Mouse (Mus musculus) forebrain, embryonic 14.5 days (tissue): ENCODE measurements around the gene Psap. TPM values are rescaled to one million over a fixed set of nuclear protein-coding genes. Genes with fewer than 3 reads are reported as not detected.
"Not testable (repeated sequence)": the region's sequence is repeated elsewhere in the genome, so short reads cannot be mapped to it uniquely, and the experiment has no call there.

Experiments
- ATAC-seq: fragments of 200-750 bp; cut with Nextera tagmentation; 2 replicates; pipeline ENCODE4 v1.8.0; 2017; ENCODE audit warnings: mild to moderate bottlenecking, moderate library complexity
- DNase-seq: peaks from one replicate; pipeline ENCODE4 v3.0.0-alpha.2; 2015; ENCODE audit warnings: low spot score
- H3K27ac ChIP-seq: fragments of 300-500 bp; sonication (generic); 2 replicates; pipeline ENCODE4 v1.5.1; 2014; ENCODE audit warnings: low read depth, mild to moderate bottlenecking, control low read depth, low read length, moderate library complexity
- H3K27me3 ChIP-seq: fragments of 300-500 bp; sonication (generic); replicated peaks from 2 replicates; pipeline ENCODE4 v1.6.1; 2014; ENCODE audit warnings: low read length, control low read depth, mixed read lengths; ENCODE audit not compliant: control insufficient read depth, insufficient read depth
- H3K36me3 ChIP-seq: fragments of 300-500 bp; sonication (generic); 2 replicates; pipeline ENCODE4 v1.6.1; 2014; ENCODE audit warnings: low read length, control low read depth; ENCODE audit not compliant: control insufficient read depth, insufficient read depth
- H3K4me1 ChIP-seq: fragments of 300-500 bp; sonication (generic); 2 replicates; pipeline ENCODE4 v1.6.1; 2014; ENCODE audit warnings: antibody characterized with exemption, low read length, control low read depth; ENCODE audit not compliant: control insufficient read depth, insufficient read depth
- H3K4me2 ChIP-seq: fragments of 300-500 bp; sonication (generic); 2 replicates; pipeline ENCODE4 v1.6.1; 2014; ENCODE audit warnings: mild to moderate bottlenecking, control low read depth, low read length
- H3K4me3 ChIP-seq: fragments of 300-500 bp; sonication (generic); 2 replicates; pipeline ENCODE4 v1.5.1; 2014; ENCODE audit warnings: low read depth, low read length, control low read depth
- H3K9ac ChIP-seq: fragments of 300-500 bp; sonication (generic); 2 replicates; pipeline ENCODE4 v1.6.1; 2014; ENCODE audit warnings: mild to moderate bottlenecking, low read length, control low read depth, moderate library complexity
- H3K9me3 ChIP-seq: fragments of 300-500 bp; sonication (generic); replicated peaks from 2 replicates; pipeline ENCODE4 v1.6.1; 2016; ENCODE audit warnings: low read length, control low read depth, mixed read lengths; ENCODE audit not compliant: control insufficient read depth
- WGBS: fragments of 180-500 bp; shearing (Covaris S2); extraction: QIAGEN DNeasy Blood & Tissue Kit; methylation state at CpG from one replicate; pipeline ENCODE4 v1.1.7; 2014; 5-methylcytosine and 5-hydroxymethylcytosine counted together
- polyA plus RNA-seq: library from polyadenylated mRNA; unstranded; fragments of >200 nt; fragmentation: Nextera tagmentation; extraction: Ambion mirVana; gene quantifications from 2 replicates; pipeline ENCODE4 v1.2.1, GENCODE M21; 2014

The Psap gene
- polyA plus RNA-seq, 1 experiment from 2014 or later, result 164 TPM

DNA sequence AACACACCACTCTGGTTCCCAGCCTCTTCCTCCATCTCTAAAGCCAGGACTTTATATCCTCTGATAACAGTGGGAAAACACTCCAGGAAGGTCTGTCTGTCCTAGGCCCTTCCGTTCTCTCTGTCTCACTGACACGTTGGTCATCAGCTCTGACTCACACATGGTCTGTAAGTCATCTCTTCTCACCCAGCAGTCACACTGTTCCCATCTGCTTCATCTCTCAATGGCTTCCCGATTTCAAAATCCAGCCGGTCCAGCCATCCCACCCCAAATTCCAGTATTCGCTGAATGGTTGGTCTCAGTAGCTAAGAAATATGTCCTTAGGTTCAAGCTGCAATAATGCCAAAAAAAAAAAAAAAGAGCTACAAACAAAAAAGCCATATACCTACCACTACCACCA, 33.5 kb upstream of the Psap start:
- WGBS, result 92% methylated on average over 5 of the region's 5 CpGs
- Histone ChIP-seq H3K4me1 (no peaks in the 10 kb centered on the region), H3K4me2 (no peak overlapping the region), H3K4me3 (no peak overlapping the region), H3K36me3 (no peaks in the 10 kb centered on the region), H3K27ac (no peak overlapping the region), H3K9me3 (no peaks in the 10 kb centered on the region), H3K27me3 (no peaks in the 10 kb centered on the region), H3K9ac (no peak overlapping the region)
- DNase-seq, result no peak
- no peak for ATAC-seq

DNA sequence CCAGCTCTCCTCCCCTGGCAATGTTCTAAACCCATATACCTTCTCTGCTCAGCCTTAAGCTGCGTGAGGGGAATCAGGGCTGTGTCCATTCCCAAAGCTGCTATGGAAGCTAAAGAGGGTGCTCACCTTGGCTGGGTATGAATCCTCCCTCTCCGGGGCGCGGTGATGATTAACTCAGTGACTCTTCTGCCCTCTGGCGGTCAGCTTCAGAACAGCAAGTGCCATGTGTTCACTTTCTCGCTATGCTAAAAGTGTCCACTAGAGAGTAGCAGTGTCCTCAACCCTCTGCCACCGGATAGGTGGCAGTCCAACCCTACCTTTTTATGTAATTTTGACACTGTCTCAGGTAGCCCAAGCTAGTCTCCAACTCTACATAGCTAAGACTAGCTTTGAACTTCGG, 32.4 kb upstream of the Psap start:
- peak; percentile 73 for ATAC-seq
- WGBS, result 4% methylated on average over 8 of the region's 8 CpGs
- Histone ChIP-seq H3K4me1 (no peaks in the 10 kb centered on the region), H3K36me3 (no peaks in the 10 kb centered on the region), H3K4me2 (no peak overlapping the region), H3K27me3 (no peaks in the 10 kb centered on the region), H3K27ac (no peak overlapping the region), H3K4me3 (no peak overlapping the region), H3K9me3 (no peaks in the 10 kb centered on the region), H3K9ac (no peak overlapping the region)
- peak; percentile 95 for DNase-seq

DNA sequence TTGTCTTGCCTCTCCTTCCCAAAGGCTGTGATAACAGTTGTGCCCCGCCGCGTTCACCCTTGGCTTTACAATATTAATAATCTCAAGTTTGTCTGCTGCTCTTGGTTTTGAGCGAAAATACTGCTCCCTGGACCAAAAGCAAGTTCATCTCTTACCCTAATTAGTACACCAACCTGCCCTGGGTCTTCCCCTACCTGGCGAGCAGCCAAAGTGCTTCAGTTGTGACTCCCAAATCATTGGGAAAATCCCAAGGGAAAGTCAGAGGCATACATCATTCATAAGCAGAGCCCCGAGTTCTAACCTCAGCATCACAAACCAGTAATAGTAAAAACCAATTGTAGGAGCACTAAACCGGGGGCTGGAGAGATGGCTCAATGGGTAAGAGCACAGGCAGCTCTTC, 31.8 kb upstream of the Psap start:
- Histone ChIP-seq H3K27me3 (no peaks in the 10 kb centered on the region), H3K4me3 (no peak overlapping the region), H3K4me1 (no peaks in the 10 kb centered on the region), H3K9me3 (no peaks in the 10 kb centered on the region), H3K36me3 (no peaks in the 10 kb centered on the region), H3K4me2 (no peak overlapping the region), H3K27ac (no peak overlapping the region), H3K9ac (no peak overlapping the region)
- 76% methylated on average over 7 of the region's 7 CpGs for WGBS
- DNase-seq (no peak), ATAC-seq (no peak; the same call in 1 of the 2 replicates)

DNA sequence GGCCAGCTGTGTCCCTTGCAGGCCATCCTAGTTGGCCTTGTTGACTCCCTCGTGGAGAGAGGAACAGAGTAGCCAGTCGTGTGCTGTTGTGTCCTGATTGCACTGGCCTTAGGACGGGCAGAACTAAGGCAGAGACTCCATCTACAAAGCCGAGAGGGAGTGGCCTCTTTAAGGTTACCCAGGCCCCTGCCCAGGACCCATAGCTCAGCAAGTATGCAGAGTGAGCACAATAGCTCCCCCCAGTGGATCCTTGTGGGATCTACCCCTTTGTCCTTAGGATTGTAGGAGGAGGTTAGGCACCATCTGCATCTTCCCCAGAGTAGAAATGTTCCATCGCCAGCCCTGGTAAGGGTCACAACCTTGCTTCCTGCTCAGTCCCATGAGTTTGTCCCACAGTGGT, 30.9 kb upstream of the Psap start:
- Histone ChIP-seq H3K9ac (no peak overlapping the region), H3K36me3 (no peaks in the 10 kb centered on the region), H3K27ac (no peak overlapping the region), H3K4me2 (no peak overlapping the region), H3K4me3 (no peak overlapping the region), H3K27me3 (no peaks in the 10 kb centered on the region), H3K9me3 (no peaks in the 10 kb centered on the region), H3K4me1 (no peaks in the 10 kb centered on the region)
- peak; percentile 55 for DNase-seq
- ATAC-seq, result 0 out of 2 replicates have a peak, but pooled peaks have one; percentile 23
- 40% methylated on average over 5 of the region's 5 CpGs for WGBS

DNA sequence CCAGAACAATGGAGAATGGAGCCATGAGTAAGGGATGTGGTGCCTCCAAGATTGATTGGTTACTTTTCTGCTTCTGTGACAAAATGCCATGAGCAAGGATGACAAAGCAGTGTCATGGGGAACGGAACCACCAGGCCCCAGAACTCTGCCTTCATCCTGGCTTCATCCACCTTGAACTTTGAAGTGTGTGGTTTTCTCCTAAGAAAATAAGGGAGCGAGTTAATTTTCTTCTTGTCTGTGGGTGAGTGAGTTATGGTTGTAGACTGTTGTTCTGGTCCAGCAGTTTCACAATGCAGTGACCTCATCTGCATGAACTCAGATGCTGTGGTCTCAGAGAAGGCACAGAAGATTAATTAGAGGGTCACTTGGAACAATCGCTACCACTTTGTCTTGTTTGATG, 29.1 kb upstream of the Psap start:
- H3K27me3 ChIP-seq, DNase-seq, H3K4me1 ChIP-seq, H3K36me3 ChIP-seq, H3K27ac ChIP-seq, H3K9me3 ChIP-seq, ATAC-seq, H3K9ac ChIP-seq, H3K4me3 ChIP-seq, H3K4me2 ChIP-seq: not testable (repeated sequence)
- WGBS, result 88% methylated on average over 3 of the region's 3 CpGs

DNA sequence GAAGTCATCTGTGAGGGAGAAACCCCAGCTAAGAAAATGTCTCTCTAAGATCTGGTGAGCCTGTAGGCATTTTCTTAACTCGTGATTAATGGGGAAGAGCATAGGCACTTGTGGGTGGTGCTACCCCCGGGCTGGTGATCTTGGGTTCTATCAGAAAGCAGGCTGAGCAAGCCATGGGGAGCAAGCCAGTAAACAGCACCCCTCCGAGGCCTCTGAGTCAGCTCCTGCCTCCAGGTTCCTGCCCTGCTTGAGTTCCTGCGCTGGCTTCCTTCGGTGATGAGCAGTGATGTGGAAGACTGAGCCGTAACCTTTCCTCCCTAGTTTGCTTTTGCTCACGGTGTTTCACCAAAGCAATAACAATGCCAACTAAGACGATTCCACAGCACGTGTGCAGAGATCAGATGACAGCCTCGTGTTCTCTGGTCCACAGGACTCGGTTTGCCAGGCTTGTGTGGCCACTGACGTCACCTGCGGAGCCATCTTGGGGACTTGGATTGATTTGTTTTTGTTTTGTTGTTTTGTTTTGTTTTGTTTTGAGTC, 26.9 kb upstream of the Psap start:
- Histone ChIP-seq H3K9me3 (no peaks in the 10 kb centered on the region), H3K9ac (no peak overlapping the region), H3K27ac (no peak overlapping the region), H3K4me3 (no peak overlapping the region), H3K4me2 (no peak overlapping the region), H3K4me1 (no peaks in the 10 kb centered on the region), H3K36me3 (no peaks in the 10 kb centered on the region), H3K27me3 (no peaks in the 10 kb centered on the region)
- no peak for ATAC-seq
- no peak for DNase-seq
- 79% methylated on average over 13 of the region's 13 CpGs for WGBS

DNA sequence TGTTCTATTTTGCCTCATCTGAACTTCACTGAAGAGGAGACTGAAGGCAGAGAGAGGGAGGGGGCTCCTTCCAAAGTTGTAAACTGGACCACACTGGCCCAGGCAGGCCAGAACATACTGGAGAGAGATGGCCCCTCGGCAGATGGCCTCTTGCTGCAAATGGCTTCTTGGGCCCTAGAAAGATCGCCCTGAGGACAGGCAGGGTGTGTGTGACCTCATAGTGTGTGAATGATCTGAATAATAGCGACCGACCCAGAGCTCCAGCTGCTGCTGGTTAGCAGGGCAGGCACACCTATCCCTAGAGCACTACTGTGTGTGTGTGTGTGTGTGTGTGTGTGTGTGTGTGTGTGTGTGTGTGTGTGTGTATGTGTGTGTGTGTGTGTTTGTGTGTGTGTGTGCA, 25.2 kb upstream of the Psap start:
- Histone ChIP-seq H3K4me2 (no peak overlapping the region), H3K27me3 (no peaks in the 10 kb centered on the region), H3K27ac (no peak overlapping the region), H3K36me3 (no peaks in the 10 kb centered on the region), H3K4me1 (no peaks in the 10 kb centered on the region), H3K4me3 (no peak overlapping the region), H3K9me3 (no peaks in the 10 kb centered on the region), H3K9ac (no peak overlapping the region)
- ATAC-seq, result no peak
- 76% methylated on average over 4 of the region's 4 CpGs for WGBS
- DNase-seq, result no peak

DNA sequence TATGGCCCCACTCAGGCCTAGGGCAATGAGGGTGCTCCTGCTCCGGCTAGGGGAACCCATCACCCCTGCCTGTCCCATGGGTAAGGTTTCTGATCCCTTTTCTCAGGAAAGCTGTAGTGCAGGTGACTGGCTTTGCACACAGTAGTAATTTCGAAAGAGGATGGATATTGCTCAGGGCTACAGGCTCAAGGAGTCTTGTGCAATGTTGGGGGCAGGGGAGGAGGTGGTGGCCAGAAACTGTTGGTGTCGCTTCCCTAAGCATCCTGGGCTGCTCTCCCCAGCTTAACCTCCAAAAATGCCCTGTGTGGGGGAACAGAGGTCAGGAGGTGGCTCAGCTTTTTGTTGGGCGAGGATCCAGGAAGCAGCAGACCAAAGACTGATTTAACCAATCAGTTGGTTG, 24.8 kb upstream of the Psap start:
- H3K4me2 ChIP-seq, result no peak overlapping the region
- no peak overlapping the region for H3K27ac ChIP-seq
- H3K4me1 ChIP-seq, result no peaks in the 10 kb centered on the region
- H3K36me3 ChIP-seq, result no peaks in the 10 kb centered on the region
- H3K9me3 ChIP-seq, result no peaks in the 10 kb centered on the region
- DNase-seq, result no peak
- no peaks in the 10 kb centered on the region for H3K27me3 ChIP-seq
- H3K4me3 ChIP-seq, result no peak overlapping the region
- no peak overlapping the region for H3K9ac ChIP-seq
- no peak for ATAC-seq
- WGBS, result 76% methylated on average over 4 of the region's 4 CpGs

DNA sequence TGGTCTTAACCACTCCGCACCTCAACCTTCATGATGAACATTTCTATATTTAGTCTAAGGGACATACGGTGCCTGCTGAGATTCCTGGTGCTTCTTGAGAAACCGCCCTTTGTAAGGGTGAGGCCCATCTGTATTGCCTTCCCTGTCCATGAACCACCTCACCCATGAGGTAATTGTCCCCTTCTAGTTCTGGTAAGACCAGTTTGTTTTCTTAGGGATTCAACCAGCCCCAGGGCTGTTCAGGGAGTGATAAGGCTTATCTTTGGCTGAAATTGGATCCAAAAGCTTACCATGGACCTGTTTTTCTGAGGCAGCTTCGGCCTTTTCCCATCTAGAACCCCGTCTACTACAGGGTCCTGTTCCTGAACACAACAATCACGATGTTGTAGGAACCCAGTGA, 21.3 kb upstream of the Psap start:
- no peaks in the 10 kb centered on the region for H3K27me3 ChIP-seq
- H3K4me1 ChIP-seq, result no peaks in the 10 kb centered on the region
- DNase-seq (no peak), ATAC-seq (no peak)
- H3K27ac ChIP-seq, result no peak overlapping the region
- H3K4me3 ChIP-seq, result no peak overlapping the region
- H3K9me3 ChIP-seq, result no peaks in the 10 kb centered on the region
- H3K36me3 ChIP-seq, result no peaks in the 10 kb centered on the region
- WGBS, result 91% methylated on average over 6 of the region's 6 CpGs
- H3K4me2 ChIP-seq, result no peak overlapping the region
- H3K9ac ChIP-seq, result no peak overlapping the region
